Mouse (Mus musculus): ENCODE measurements around the gene Plekha6.
"Not testable (repeated sequence)": the region's sequence is repeated elsewhere in the genome, so short reads cannot be mapped to it uniquely, and the experiment has no call there.

The Plekha6 gene

GRCm38 (mm10) chr1:133314364-133314763 is 150.4 kb downstream of the Plekha6 start:
- in situ Hi-C loops (cut with MboI, MseI) = no loop called here

- in situ Hi-C loops (cut with MboI, MseI) = loop anchor here (5.0 kb wide), 1 partner anchor 37 kb away; the partner anchor contains the start of gene Ren1
Measured at GRCm38 (mm10) chr1:133315775-133316174, 151.8 kb downstream of the Plekha6 start.

GRCm38 (mm10) chr1:133316577-133316976 is 152.6 kb downstream of the Plekha6 start:
- in situ Hi-C loops (cut with MboI, MseI) = loop anchor here (5.0 kb wide), 1 partner anchor 36 kb away; the partner anchor contains the start of gene Ren1

- in situ Hi-C loops (cut with MboI, MseI) = loop anchor here (5.0 kb wide), 1 partner anchor 35 kb away; the partner anchor contains the start of gene Ren1
Measured at GRCm38 (mm10) chr1:133317149-133317548, 153.1 kb downstream of the Plekha6 start.

- in situ Hi-C loops (cut with MboI, MseI) = no loop called here
Measured at GRCm38 (mm10) chr1:133321267-133321925, 157.4 kb downstream of the Plekha6 start, which contains the start of gene Kiss1. Gene Kiss1 (plus strand): TSS chr1:133321875.

- in situ Hi-C loops (cut with MboI, MseI) = no loop called here
Measured at GRCm38 (mm10) chr1:133323333-133323732, 159.3 kb downstream of the Plekha6 start.

GRCm38 (mm10) chr1:133325951-133326350 is 161.9 kb downstream of the Plekha6 start:
- in situ Hi-C loops (cut with MboI, MseI) = no loop called here

- in situ Hi-C loops (cut with MboI, MseI) = no loop called here
Measured at GRCm38 (mm10) chr1:133327094-133327493, 163.1 kb downstream of the Plekha6 start.

GRCm38 (mm10) chr1:133328299-133328795 is 164.3 kb downstream of the Plekha6 start:
- in situ Hi-C loops (cut with MboI, MseI) = no loop called here

- in situ Hi-C loops (cut with MboI, MseI) = no loop called here
Measured at GRCm38 (mm10) chr1:133328896-133329637, 165.1 kb downstream of the Plekha6 start.

GRCm38 (mm10) chr1:133329638-133329964 is 165.6 kb downstream of the Plekha6 start:
- in situ Hi-C loops (cut with MboI, MseI) = no loop called here

- in situ Hi-C loops (cut with MboI, MseI) = no loop called here
Measured at GRCm38 (mm10) chr1:133331142-133331541, 167.1 kb downstream of the Plekha6 start.

- in situ Hi-C loops (cut with MboI, MseI) = no loop called here
Measured at GRCm38 (mm10) chr1:133332656-133333430, 168.8 kb downstream of the Plekha6 start.

GRCm38 (mm10) chr1:133333937-133334336 is 169.9 kb downstream of the Plekha6 start:
- in situ Hi-C loops (cut with MboI, MseI) = no loop called here

- in situ Hi-C loops (cut with MboI, MseI) = not testable (repeated sequence)
Measured at GRCm38 (mm10) chr1:133340403-133340802, 176.4 kb downstream of the Plekha6 start.

- in situ Hi-C loops (cut with MboI, MseI) = no loop called here
Measured at GRCm38 (mm10) chr1:133344357-133344756, 180.3 kb downstream of the Plekha6 start.

GRCm38 (mm10) chr1:133346531-133346930 is 182.5 kb downstream of the Plekha6 start:
- in situ Hi-C loops (cut with MboI, MseI) = no loop called here

- in situ Hi-C loops (cut with MboI, MseI) = no loop called here
Measured at GRCm38 (mm10) chr1:133347226-133347625, 183.2 kb downstream of the Plekha6 start.

GRCm38 (mm10) chr1:133347693-133348520 is 183.9 kb downstream of the Plekha6 start:
- in situ Hi-C loops (cut with MboI, MseI) = no loop called here

- in situ Hi-C loops (cut with MboI, MseI) = loop anchor here (5.0 kb wide), 1 partner anchor 33 kb away; no protein-coding TSS in a partner anchor
Measured at GRCm38 (mm10) chr1:133350210-133350609, 186.2 kb downstream of the Plekha6 start, which contains the start of gene Ren1. Gene Ren1 (plus strand): TSS chr1:133350510.

GRCm38 (mm10) chr1:133351762-133352161 is 187.8 kb downstream of the Plekha6 start:
- in situ Hi-C loops (cut with MboI, MseI) = loop anchor here (5.0 kb wide), 1 partner anchor 34 kb away; no protein-coding TSS in a partner anchor

Measured in T-helper 1 cell (primary cell).